Mouse (Mus musculus) brain, adult 10 weeks (tissue): ENCODE data around the gene Strn4. TPM values are rescaled to one million over a fixed set of nuclear protein-coding genes. Genes with fewer than 3 reads are reported as not detected.

Experiments used
- polyA plus RNA-seq: library from polyadenylated mRNA; stranded (reverse); fragments of 350-450 nt; fragmentation: Illumina TruSeq; extraction: RNeasy Lipid Tissue Mini Kit (QIAGEN cat#74804); gene quantifications from one replicate; pipeline ENCODE4 v1.2.3, GENCODE M21; 2015; ENCODE audit warnings: low read depth, low replicate concordance

The Strn4 gene
- 165 TPM for polyA plus RNA-seq

GRCm38 (mm10) chr7:16815351-16815941 lies at the start of gene Strn4:
Gene Strn4 (plus strand): TSS chr7:16815889.

GRCm38 (mm10) chr7:16780825-16781554 lies 34.7 kb upstream of the Strn4 start, which contains the start of gene Slc1a5:
Gene Slc1a5 (plus strand): TSS chr7:16781340.

GRCm38 (mm10) chr7:16816475-16817122 lies 910 bp downstream of the Strn4 start, which contains the start of gene Fkrp:
Gene Fkrp (minus strand): TSS chr7:16816732.

GRCm38 (mm10) chr7:16842645-16843063 lies 27.0 kb downstream of the Strn4 start, which contains the start of gene Prkd2:
Gene Prkd2 (plus strand): TSS chr7:16842902.

GRCm38 (mm10) chr7:16875310-16875325 lies 59.4 kb downstream of the Strn4 start, which contains the start of gene Dact3:
Gene Dact3 (plus strand): TSS chr7:16875317.

Other genes with a start within 250 kb of the Strn4 start
- gene Arhgap35, start 200.9 kb upstream of the Strn4 start, polyA plus RNA-seq, result 60.4 TPM
- gene Ceacam15, start 140.2 kb upstream of the Strn4 start, polyA plus RNA-seq, result not detected
- 0.55 TPM for gene Ceacam9, start 94.0 kb upstream of the Strn4 start, polyA plus RNA-seq
- 421 TPM for gene Ap2s1, start 77.5 kb upstream of the Strn4 start, polyA plus RNA-seq
- 2.6 TPM for gene Slc1a5, start 34.5 kb upstream of the Strn4 start, polyA plus RNA-seq
- 36.4 TPM for gene Fkrp, start 843 bp downstream of the Strn4 start, polyA plus RNA-seq
- 4.0 TPM for gene Prkd2, start 27.0 kb downstream of the Strn4 start, polyA plus RNA-seq
- gene Dact3, start 59.4 kb downstream of the Strn4 start, polyA plus RNA-seq, result 69.7 TPM
- gene Gng8, start 75.9 kb downstream of the Strn4 start, polyA plus RNA-seq, result 5.7 TPM
- gene Ptgir, start 90.6 kb downstream of the Strn4 start, polyA plus RNA-seq, result not detected
- gene Calm3, start 108.2 kb downstream of the Strn4 start, polyA plus RNA-seq, result 1,467 TPM
- gene Pnmal2, start 128.8 kb downstream of the Strn4 start, polyA plus RNA-seq, result 160 TPM
- gene Pnmal1, start 143.8 kb downstream of the Strn4 start, polyA plus RNA-seq, result 101 TPM
- gene Gm42372, start 167.2 kb downstream of the Strn4 start, polyA plus RNA-seq, result 64.6 TPM
- gene Ccdc8, start 176.8 kb downstream of the Strn4 start, polyA plus RNA-seq, result 1.8 TPM
- gene Ppp5c, start 212.0 kb downstream of the Strn4 start, polyA plus RNA-seq, result 131 TPM
- 0.97 TPM for gene Hif3a, start 246.5 kb downstream of the Strn4 start, polyA plus RNA-seq